Mouse (Mus musculus) T-helper 1 cell (primary cell): ENCODE results near the gene Dlgap3.

Experiments used
- in situ Hi-C: fragments of 300-600 bp; cut with MboI, MseI; formaldehyde crosslinking; loops from one replicate; pipeline ENCODE4 v1.15.1; 2025; ENCODE audit warnings: high pct_unique_total_duplicates

Dlgap3 gene

GRCm38 (mm10) chr4:127174075-127174899 lies 5.3 kb downstream of the Dlgap3 start:
- in situ Hi-C loops: no loop called here

- in situ Hi-C loops: loop anchor here (25.0 kb wide), 2 partner anchors 1663 to 1763 kb away; no protein-coding TSS in a partner anchor
These were observed 5.9 kb downstream of the Dlgap3 start for GRCm38 (mm10) chr4:127174900-127175278.

- in situ Hi-C loops: loop anchor here (25.0 kb wide), 2 partner anchors 1666 to 1766 kb away; no protein-coding TSS in a partner anchor
These were observed 9.0 kb downstream of the Dlgap3 start for GRCm38 (mm10) chr4:127177961-127178360.

- in situ Hi-C loops: loop anchor here (25.0 kb wide), 2 partner anchors 1666 to 1766 kb away; no protein-coding TSS in a partner anchor
These were observed 9.7 kb downstream of the Dlgap3 start for GRCm38 (mm10) chr4:127178671-127179070.

GRCm38 (mm10) chr4:127179469-127180449 lies 10.8 kb downstream of the Dlgap3 start:
- in situ Hi-C loops: loop anchor here (25.0 kb wide), 2 partner anchors 1667 to 1767 kb away; no protein-coding TSS in a partner anchor

GRCm38 (mm10) chr4:127180450-127180840 lies 11.4 kb downstream of the Dlgap3 start:
- in situ Hi-C loops: loop anchor here (25.0 kb wide), 2 partner anchors 1668 to 1768 kb away; no protein-coding TSS in a partner anchor

- in situ Hi-C loops: loop anchor here (25.0 kb wide), 2 partner anchors 1669 to 1769 kb away; no protein-coding TSS in a partner anchor
These were observed 12.0 kb downstream of the Dlgap3 start for GRCm38 (mm10) chr4:127181010-127181409.

GRCm38 (mm10) chr4:127183867-127184266 lies 14.9 kb downstream of the Dlgap3 start:
- in situ Hi-C loops: loop anchor here (25.0 kb wide), 2 partner anchors 1672 to 1772 kb away; no protein-coding TSS in a partner anchor

- in situ Hi-C loops: loop anchor here (25.0 kb wide), 2 partner anchors 1679 to 1779 kb away; no protein-coding TSS in a partner anchor
These were observed 21.9 kb downstream of the Dlgap3 start for GRCm38 (mm10) chr4:127190921-127191320.

GRCm38 (mm10) chr4:127192704-127193103 lies 23.7 kb downstream of the Dlgap3 start:
- in situ Hi-C loops: loop anchor here (25.0 kb wide), 2 partner anchors 1680 to 1780 kb away; no protein-coding TSS in a partner anchor

GRCm38 (mm10) chr4:127193378-127194155 lies 24.6 kb downstream of the Dlgap3 start:
- in situ Hi-C loops: loop anchor here (25.0 kb wide), 2 partner anchors 1681 to 1781 kb away; no protein-coding TSS in a partner anchor

- in situ Hi-C loops: loop anchor here (25.0 kb wide), 2 partner anchors 1682 to 1782 kb away; no protein-coding TSS in a partner anchor
These were observed 25.7 kb downstream of the Dlgap3 start for GRCm38 (mm10) chr4:127194477-127195269.

- in situ Hi-C loops: loop anchor here (25.0 kb wide), 2 partner anchors 1686 to 1786 kb away; no protein-coding TSS in a partner anchor
These were observed 29.6 kb downstream of the Dlgap3 start for GRCm38 (mm10) chr4:127198609-127199008.

- in situ Hi-C loops: loop anchor here (25.0 kb wide), 2 partner anchors 1687 to 1787 kb away; no protein-coding TSS in a partner anchor
These were observed 30.4 kb downstream of the Dlgap3 start for GRCm38 (mm10) chr4:127199406-127199805.

- in situ Hi-C loops: no loop called here
These were observed 31.2 kb downstream of the Dlgap3 start for GRCm38 (mm10) chr4:127200164-127200722.

- in situ Hi-C loops: no loop called here
These were observed 32.0 kb downstream of the Dlgap3 start for GRCm38 (mm10) chr4:127200769-127201617.

- in situ Hi-C loops: no loop called here
These were observed 34.1 kb downstream of the Dlgap3 start for GRCm38 (mm10) chr4:127203081-127203480.

- in situ Hi-C loops: no loop called here
These were observed 42.3 kb downstream of the Dlgap3 start for GRCm38 (mm10) chr4:127211318-127211717.
